Mouse (Mus musculus) embryonic facial prominence, embryonic 11.5 days (tissue): ENCODE data around the gene Calm1. TPM values are rescaled to one million over a fixed set of nuclear protein-coding genes. Genes with fewer than 3 reads are reported as not detected.

Experiments used
- ATAC-seq: fragments of 200-750 bp; cut with Nextera tagmentation; replicated peaks from 2 replicates; pipeline ENCODE4 v1.8.0; 2017; ENCODE audit warnings: low read depth; ENCODE audit not compliant: insufficient number of reproducible peaks, low FRiP score, low TSS enrichment
- DNase-seq: peaks from one replicate; pipeline ENCODE4 v3.0.0-alpha.2; 2015; ENCODE audit warnings: low spot score
- H3K27ac ChIP-seq: fragments of 300-500 bp; sonication (generic); replicated peaks from 2 replicates; pipeline ENCODE4 v1.5.1; 2014; ENCODE audit warnings: mild to moderate bottlenecking, low read depth, low read length, control low read depth
- H3K27me3 ChIP-seq: fragments of 300-500 bp; sonication (generic); 2 replicates; pipeline ENCODE4 v1.6.1; 2014; ENCODE audit warnings: mild to moderate bottlenecking, low read length, moderate library complexity, mixed read lengths; ENCODE audit not compliant: control insufficient read depth, insufficient read depth
- H3K36me3 ChIP-seq: fragments of 300-500 bp; sonication (generic); replicated peaks from 2 replicates; pipeline ENCODE4 v1.6.1; 2014; ENCODE audit warnings: low read depth, mild to moderate bottlenecking, low read length, moderate library complexity, mixed read lengths; ENCODE audit not compliant: control insufficient read depth, insufficient read depth
- H3K4me1 ChIP-seq: fragments of 300-500 bp; sonication (generic); 2 replicates; pipeline ENCODE4 v1.6.1; 2014; ENCODE audit warnings: low read length, mixed read lengths; ENCODE audit not compliant: control insufficient read depth, insufficient read depth
- H3K4me2 ChIP-seq: fragments of 300-500 bp; sonication (generic); 2 replicates; pipeline ENCODE4 v1.6.1; 2014; ENCODE audit warnings: low read depth, mild to moderate bottlenecking, control low read depth, low read length, moderate library complexity
- H3K4me3 ChIP-seq: fragments of 300-500 bp; sonication (generic); 2 replicates; pipeline ENCODE4 v1.5.1; 2014; ENCODE audit warnings: low read depth, low read length, control low read depth
- H3K9ac ChIP-seq: fragments of 300-500 bp; sonication (generic); replicated peaks from 2 replicates; pipeline ENCODE4 v1.6.1; 2014; ENCODE audit warnings: mild to moderate bottlenecking, control low read depth, low read length
- H3K9me3 ChIP-seq: fragments of 300-500 bp; sonication (generic); replicated peaks from 2 replicates; pipeline ENCODE4 v1.6.1; 2016; ENCODE audit warnings: mild to moderate bottlenecking, low read length, inconsistent platforms, mixed read lengths; ENCODE audit not compliant: control insufficient read depth
- WGBS: fragments of 180-500 bp; shearing (Covaris S2); extraction: QIAGEN DNeasy Blood & Tissue Kit; methylation state at CpG from one replicate; pipeline ENCODE4 v1.1.7; 2014; 5-methylcytosine and 5-hydroxymethylcytosine counted together
- polyA plus RNA-seq: library from polyadenylated mRNA; unstranded; fragments of >200 nt; fragmentation: Nextera tagmentation; extraction: Ambion mirVana; gene quantifications from 2 replicates; pipeline ENCODE4 v1.2.1, GENCODE M21; 2014

Calm1 gene
- polyA plus RNA-seq, 1 experiment from 2014 or later, result 1,182 TPM

DNA sequence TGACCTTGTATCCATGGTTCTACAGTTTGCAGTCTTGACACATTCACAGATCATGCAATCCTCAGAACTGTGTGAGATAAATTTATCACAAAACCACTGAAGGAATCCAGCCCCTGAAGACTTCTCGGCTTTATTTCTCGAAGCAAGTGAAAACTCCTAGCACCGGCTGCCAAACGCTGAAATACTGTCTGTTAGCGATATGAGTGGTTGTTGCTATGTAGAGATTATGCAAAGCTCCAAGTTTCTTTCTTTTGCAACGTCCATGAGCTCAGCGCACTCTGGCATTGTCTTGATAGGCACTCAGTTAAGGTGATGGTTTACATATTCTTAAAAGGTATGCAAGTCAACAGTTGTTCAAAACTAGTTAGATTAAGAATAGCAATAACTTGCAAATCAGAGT, 13.3 kb upstream of the Calm1 start:
- 89% methylated on average over 7 of the region's 7 CpGs for WGBS

DNA sequence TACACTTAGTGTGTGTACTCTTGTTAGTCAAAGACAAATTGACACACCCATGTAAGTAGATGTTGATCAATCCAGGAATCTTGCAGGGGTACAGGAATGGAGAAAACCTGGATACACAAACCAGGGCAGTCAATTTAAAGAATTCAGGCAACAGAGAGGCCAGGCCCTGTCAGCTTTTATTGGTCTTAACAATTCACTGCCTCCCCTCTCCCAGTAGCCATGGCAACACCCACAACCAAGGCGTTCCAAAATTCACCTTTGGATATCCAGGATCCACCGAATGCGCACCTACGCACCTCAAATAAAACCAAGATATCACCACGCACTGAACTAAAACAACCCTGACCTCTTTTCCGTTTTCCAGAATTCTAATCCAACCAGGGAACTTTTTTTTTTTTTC, 12.9 kb upstream of the Calm1 start:
- H3K4me2 ChIP-seq, result peak overlapping the region; percentile 52
- no peaks in the 10 kb centered on the region for H3K36me3 ChIP-seq
- H3K4me1 ChIP-seq, result no peaks in the 10 kb centered on the region
- ATAC-seq (no peak), DNase-seq (peak; percentile 63)
- peak overlapping the region; percentile 55 for H3K4me3 ChIP-seq
- no peaks in the 10 kb centered on the region for H3K9me3 ChIP-seq
- peak overlapping the region; percentile 78 for H3K9ac ChIP-seq
- peak overlapping the region; percentile 93 for H3K27ac ChIP-seq
- 16% methylated on average over 6 of the region's 6 CpGs for WGBS
- H3K27me3 ChIP-seq, result no peaks in the 10 kb centered on the region

More for the DNA sequence above, 13.3 kb upstream of the Calm1 start:
- H3K27ac ChIP-seq, result no peak overlapping the region
- DNase-seq, result no peak
- no peaks in the 10 kb centered on the region for H3K27me3 ChIP-seq
- no peak overlapping the region for H3K9ac ChIP-seq
- ATAC-seq, result no peak
- H3K4me2 ChIP-seq, result no peak overlapping the region
- no peaks in the 10 kb centered on the region for H3K4me1 ChIP-seq
- no peak overlapping the region for H3K4me3 ChIP-seq
- no peaks in the 10 kb centered on the region for H3K36me3 ChIP-seq
- no peaks in the 10 kb centered on the region for H3K9me3 ChIP-seq

GRCm38 (mm10) chr12:100187013-100187755, 12.1 kb upstream of the Calm1 start:
- WGBS, result under 1% methylated on average over 52 of the region's 52 CpGs
- H3K9me3 ChIP-seq, result no peaks in the 10 kb centered on the region
- peak overlapping the region; percentile 78 for H3K9ac ChIP-seq
- H3K4me2 ChIP-seq, result peak overlapping the region; percentile 52
- peak overlapping the region; percentile 93 for H3K27ac ChIP-seq
- no peaks in the 10 kb centered on the region for H3K4me1 ChIP-seq
- ATAC-seq (peak; percentile 99), DNase-seq (peak; percentile 99)
- peak overlapping the region; percentile 55 for H3K4me3 ChIP-seq
- H3K27me3 ChIP-seq, result no peaks in the 10 kb centered on the region
- H3K36me3 ChIP-seq, result no peaks in the 10 kb centered on the region

DNA sequence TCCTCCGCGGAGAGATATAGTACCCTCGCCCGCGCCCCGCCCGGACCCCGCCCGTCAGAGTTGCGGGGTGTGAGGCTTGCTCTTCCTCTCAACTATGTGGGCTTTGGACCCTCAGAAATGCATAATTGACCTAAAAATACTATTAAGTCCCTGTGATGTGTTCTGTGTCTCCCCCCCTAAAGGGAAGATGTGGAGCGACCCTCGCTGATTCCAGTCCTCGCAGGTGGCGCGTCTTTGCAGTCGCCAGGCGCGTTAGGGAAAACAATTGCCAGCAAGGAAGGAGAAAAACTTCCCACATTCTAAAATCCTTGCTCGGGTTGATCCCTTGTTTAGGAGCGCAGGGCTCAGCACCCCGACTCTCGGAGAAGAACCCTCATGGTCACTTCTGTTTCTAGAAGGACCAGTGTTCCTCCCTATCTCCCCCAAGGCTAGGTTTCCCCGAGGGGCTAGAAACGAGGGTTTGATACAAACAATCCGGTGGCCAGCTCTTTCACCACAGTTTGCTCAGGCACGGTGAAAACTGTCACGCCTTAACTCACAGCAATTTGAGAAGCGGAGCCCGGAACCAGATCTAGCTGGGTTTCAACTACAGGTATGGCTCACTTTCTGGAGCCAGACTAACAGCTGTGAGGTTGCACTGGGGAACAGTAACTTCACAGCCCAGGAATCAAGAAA, 11.3 kb upstream of the Calm1 start:
- H3K36me3 ChIP-seq, result no peaks in the 10 kb centered on the region
- peak overlapping the region; percentile 58 for H3K9ac ChIP-seq
- H3K27me3 ChIP-seq, result no peaks in the 10 kb centered on the region
- no peak for ATAC-seq
- H3K9me3 ChIP-seq, result no peaks in the 10 kb centered on the region
- peak overlapping the region; percentile 57; the same call in 1 of the 2 replicates for H3K27ac ChIP-seq
- peak overlapping the region; percentile 35 for H3K4me3 ChIP-seq
- peak overlapping the region; percentile 51 for H3K4me2 ChIP-seq
- no peaks in the 10 kb centered on the region for H3K4me1 ChIP-seq
- DNase-seq, result peak; percentile 54
- WGBS, result 1% methylated on average over 28 of the region's 29 CpGs

- WGBS, result 81% methylated on average over 6 of the region's 6 CpGs
- DNase-seq (no peak), ATAC-seq (no peak)
- no peaks in the 10 kb centered on the region for H3K36me3 ChIP-seq
- no peaks in the 10 kb centered on the region for H3K4me1 ChIP-seq
- H3K27me3 ChIP-seq, result no peaks in the 10 kb centered on the region
- no peak overlapping the region for H3K4me2 ChIP-seq
- H3K27ac ChIP-seq, result no peak overlapping the region
- H3K9ac ChIP-seq, result no peak overlapping the region
- H3K9me3 ChIP-seq, result no peaks in the 10 kb centered on the region
- no peak overlapping the region for H3K4me3 ChIP-seq
Observed at GRCm38 (mm10) chr12:100190802-100191201, 8.4 kb upstream of the Calm1 start.

- Histone ChIP-seq H3K27ac (no peak overlapping the region), H3K9ac (no peak overlapping the region), H3K4me1 (no peaks in the 10 kb centered on the region), H3K4me2 (no peak overlapping the region), H3K9me3 (no peaks in the 10 kb centered on the region), H3K36me3 (no peaks in the 10 kb centered on the region), H3K27me3 (no peaks in the 10 kb centered on the region), H3K4me3 (no peak overlapping the region)
- ATAC-seq (no peak), DNase-seq (no peak)
- 89% methylated on average over 1 of the region's 1 CpGs for WGBS
Observed at GRCm38 (mm10) chr12:100194181-100194580, 5.1 kb upstream of the Calm1 start.

DNA sequence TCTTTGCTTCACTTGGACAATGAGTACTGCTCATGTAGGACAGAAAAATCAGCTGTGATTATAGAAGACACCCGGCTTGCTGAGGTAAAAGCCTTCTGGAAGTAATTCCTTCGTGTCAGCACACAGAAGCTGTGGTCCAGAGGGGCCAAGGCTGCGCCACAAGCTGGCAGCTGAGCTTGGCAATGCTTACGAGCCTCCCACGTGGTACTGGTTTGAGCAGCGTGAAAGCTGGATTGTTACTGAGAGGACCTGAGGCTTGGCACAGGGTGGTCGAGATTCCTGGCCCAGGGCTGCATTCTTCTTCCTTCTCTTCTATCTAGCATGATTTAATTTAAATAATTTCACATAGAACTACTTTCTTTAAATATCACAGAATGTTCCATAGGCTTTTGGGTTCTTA, 2.4 kb upstream of the Calm1 start:
- ATAC-seq (no peak), DNase-seq (no peak)
- Histone ChIP-seq H3K4me2 (no peak overlapping the region), H3K27ac (no peak overlapping the region), H3K9me3 (no peaks in the 10 kb centered on the region), H3K4me1 (no peaks in the 10 kb centered on the region), H3K36me3 (no peaks in the 10 kb centered on the region), H3K27me3 (no peaks in the 10 kb centered on the region), H3K4me3 (no peak overlapping the region), H3K9ac (no peak overlapping the region)
- WGBS, result 64% methylated on average over 7 of the region's 7 CpGs
